Mouse (Mus musculus): ENCODE measurements at regions not wholly inside any gene's neighbourhood (a gene's known extent, or its start where the extent isn't known, plus 50 kb on each side); places are given as distances from the start of the nearest gene placed in this dataset.

- no peak overlapping the region for H3K9ac ChIP-seq (ENCODE audit: control insufficient read depth, low read depth, low read length, poor library complexity, severe bottlenecking)
- no peak overlapping the region for H3K27ac ChIP-seq (ENCODE audit: control insufficient read depth, low read depth, low read length)
- no peaks in the 10 kb centered on the region for H3K9me3 ChIP-seq (replicated peaks; ENCODE audit: insufficient read depth, low read length)
- no peaks in the 10 kb centered on the region for H3K36me3 ChIP-seq (ENCODE audit: control insufficient read depth in 1 of 2, insufficient read depth in 2 of 2, low read length in 2 of 2)
- TF ChIP-seq GATA1 (IDR thresholded peaks at IDR 0.05; ENCODE audit: low read depth, low read length), result no peak
- no peak for TF ChIP-seq USF2 (IDR thresholded peaks at IDR 0.05; ENCODE audit: borderline replicate concordance in 1 of 2, insufficient read depth in 1 of 2, low read depth in 1 of 2, low read length in 2 of 2)
- no peak for TF ChIP-seq ETS1 (IDR thresholded peaks at IDR 0.05; ENCODE audit: low read depth, low read length)
- TF ChIP-seq MEF2A (IDR thresholded peaks at IDR 0.05; ENCODE audit: extremely low read depth, insufficient replicate concordance, low read depth, low read length, poor library complexity, severe bottlenecking), result no peak
- TF ChIP-seq RAD21 (IDR thresholded peaks at IDR 0.05; ENCODE audit: low read depth, low read length), result no peak
- no peak for TF ChIP-seq ELF1 (IDR thresholded peaks at IDR 0.05; ENCODE audit: low read depth, low read length)
- no peak for TF ChIP-seq MYC (IDR thresholded peaks at IDR 0.05; ENCODE audit: low read depth, low read length)
- TF ChIP-seq ZMIZ1 (IDR thresholded peaks at IDR 0.05; ENCODE audit: low read depth, low read length), result no peak
- TF ChIP-seq ZKSCAN1 (IDR thresholded peaks at IDR 0.05; ENCODE audit: low read depth, low read length), result no peak
- TF ChIP-seq MAX (IDR thresholded peaks at IDR 0.05; ENCODE audit: low read length), result no peak
- no peak for TF ChIP-seq ZC3H11A (IDR thresholded peaks at IDR 0.05; ENCODE audit: low read depth, low read length)
- no peak for TF ChIP-seq CTCF (IDR thresholded peaks at IDR 0.05 in 2 of 3, conservative IDR thresholded peaks at IDR 0.05 in 1 of 3; ENCODE audit: control insufficient read depth in 1 of 3, insufficient read depth in 1 of 3, low read depth in 2 of 3, low read length in 3 of 3, poor library complexity in 1 of 3, severe bottlenecking in 1 of 3)
- no peak for TF ChIP-seq TCF12 (IDR thresholded peaks at IDR 0.05; ENCODE audit: low read depth, low read length)
- TF ChIP-seq CHD1 (IDR thresholded peaks at IDR 0.05; ENCODE audit: low read depth, low read length), result no peak
- TF ChIP-seq SMC3 (IDR thresholded peaks at IDR 0.05; ENCODE audit: low read depth, low read length), result no peak
- no peak for TF ChIP-seq POLR2A (IDR thresholded peaks at IDR 0.05; ENCODE audit: control insufficient read depth in 1 of 2, insufficient read depth in 1 of 2, low read depth in 1 of 2, low read length in 2 of 2, poor library complexity in 1 of 2)
- no peak for DNase-seq (ENCODE audit: low read depth, low spot score)
- H3K4me1 ChIP-seq (ENCODE audit: control insufficient read depth in 1 of 2, insufficient read depth in 2 of 2, low read length in 2 of 2), result no peaks in the 10 kb centered on the region
- no peaks in the 10 kb centered on the region for H3K27me3 ChIP-seq (ENCODE audit: control insufficient read depth in 1 of 2, insufficient read depth in 2 of 2, low read length in 2 of 2)
- H3K79me2 ChIP-seq (ENCODE audit: control insufficient read depth, insufficient read depth, low read length, poor library complexity), result no peaks in the 10 kb centered on the region
- H3K4me3 ChIP-seq (ENCODE audit: control insufficient read depth in 1 of 2, insufficient read depth in 1 of 2, low read depth in 2 of 2, low read length in 2 of 2), result no peak overlapping the region
These were observed 298.5 kb upstream of the Kdm8 start for GRCm38 (mm10) chr7:125146025-125146424.

- Histone ChIP-seq H3K36me3 (ENCODE audit: control insufficient read depth in 1 of 2, insufficient read depth in 2 of 2, low read length in 2 of 2) (no peaks in the 10 kb centered on the region), H3K9ac (ENCODE audit: control insufficient read depth, low read depth, low read length, poor library complexity, severe bottlenecking) (no peak overlapping the region), H3K79me2 (ENCODE audit: control insufficient read depth, insufficient read depth, low read length, poor library complexity) (no peaks in the 10 kb centered on the region), H3K4me3 (ENCODE audit: control insufficient read depth in 1 of 2, insufficient read depth in 1 of 2, low read depth in 2 of 2, low read length in 2 of 2) (no peak overlapping the region), H3K9me3 (replicated peaks; ENCODE audit: insufficient read depth, low read length) (no peaks in the 10 kb centered on the region), H3K27ac (ENCODE audit: control insufficient read depth, low read depth, low read length) (no peak overlapping the region), H3K4me1 (ENCODE audit: control insufficient read depth in 1 of 2, insufficient read depth in 2 of 2, low read length in 2 of 2) (no peaks in the 10 kb centered on the region), H3K27me3 (ENCODE audit: control insufficient read depth in 1 of 2, insufficient read depth in 2 of 2, low read length in 2 of 2) (no peaks in the 10 kb centered on the region)
- TF ChIP-seq USF2 (IDR thresholded peaks at IDR 0.05; ENCODE audit: borderline replicate concordance in 1 of 2, insufficient read depth in 1 of 2, low read depth in 1 of 2, low read length in 2 of 2) (no peak), JUND (IDR thresholded peaks at IDR 0.05; ENCODE audit: low read depth, low read length) (no peak), E2F4 (IDR thresholded peaks at IDR 0.05; ENCODE audit: borderline replicate concordance, low read depth, low read length) (no peak), ELF1 (IDR thresholded peaks at IDR 0.05; ENCODE audit: low read depth, low read length) (no peak), KAT2A (conservative IDR thresholded peaks at IDR 0.05; ENCODE audit: low read depth, low read length) (no peak), MAFK (IDR thresholded peaks at IDR 0.05; ENCODE audit: borderline replicate concordance, low read depth, low read length) (no peak), NELFE (IDR thresholded peaks at IDR 0.05; ENCODE audit: low read depth, low read length) (no peak), CHD2 (IDR thresholded peaks at IDR 0.05; ENCODE audit: low read length) (no peak), CTCF (IDR thresholded peaks at IDR 0.05 in 2 of 3, conservative IDR thresholded peaks at IDR 0.05 in 1 of 3; ENCODE audit: control insufficient read depth in 1 of 3, insufficient read depth in 1 of 3, low read depth in 2 of 3, low read length in 3 of 3, poor library complexity in 1 of 3, severe bottlenecking in 1 of 3) (no peak), ZMIZ1 (IDR thresholded peaks at IDR 0.05; ENCODE audit: low read depth, low read length) (no peak), NRF1 (IDR thresholded peaks at IDR 0.05; ENCODE audit: insufficient read depth, low read depth, low read length, poor library complexity, severe bottlenecking) (no peak), SIN3A (IDR thresholded peaks at IDR 0.05; ENCODE audit: low read length) (no peak), ZNF384 (IDR thresholded peaks at IDR 0.05; ENCODE audit: low read depth, low read length) (no peak), ETS1 (IDR thresholded peaks at IDR 0.05; ENCODE audit: low read depth, low read length) (no peak), ZKSCAN1 (IDR thresholded peaks at IDR 0.05; ENCODE audit: low read depth, low read length) (no peak), GABPA (IDR thresholded peaks at IDR 0.05; ENCODE audit: low read depth, low read length) (no peak), MYB (IDR thresholded peaks at IDR 0.05; ENCODE audit: low read depth, low read length) (no peak)
- no peak for DNase-seq (ENCODE audit: low read depth, low spot score)
These were observed 295.3 kb upstream of the Kdm8 start for GRCm38 (mm10) chr7:125149151-125149550.

Data from MEL (cell line).